Mouse (Mus musculus): ENCODE data around the gene Plod3. TPM values are rescaled to one million over a fixed set of nuclear protein-coding genes. Genes with fewer than 3 reads are reported as not detected.
A peak's percentile ranks its signal among the peaks of the same experiment; 100 is the strongest.

Gene Plod3
- polyA plus RNA-seq, 1 experiment from 2014 or later, result 44.4 TPM

GRCm38 (mm10) chr5:137039453-137039852 is 52.6 kb downstream of the Plod3 start:
- H3K9me3 ChIP-seq (ENCODE audit: control insufficient read depth, low read length), result no peaks in the 10 kb centered on the region
- no peaks in the 10 kb centered on the region for H3K27me3 ChIP-seq (replicated peaks; ENCODE audit: control insufficient read depth, insufficient read depth, low read length)
- peak; percentile 65 for ATAC-seq
- no peak overlapping the region for H3K4me3 ChIP-seq (ENCODE audit: low read length)
- 81% methylated on average over 10 of the region's 10 CpGs for WGBS
- H3K4me1 ChIP-seq (ENCODE audit: control insufficient read depth, insufficient read depth, low read length), result no peaks in the 10 kb centered on the region
- H3K36me3 ChIP-seq (ENCODE audit: control insufficient read depth, insufficient read depth, low read length), result peaks cover 35% of the 10 kb centered on the region
- H3K4me2 ChIP-seq (ENCODE audit: low read depth, low read length), result no peak overlapping the region
- no peak overlapping the region for H3K27ac ChIP-seq (ENCODE audit: low read length)
- no peak overlapping the region for H3K9ac ChIP-seq (ENCODE audit: low read depth, low read length)

GRCm38 (mm10) chr5:137041442-137041841 is 54.6 kb downstream of the Plod3 start:
- peaks cover 35% of the 10 kb centered on the region for H3K36me3 ChIP-seq (ENCODE audit: control insufficient read depth, insufficient read depth, low read length)
- WGBS, result 91% methylated on average over 10 of the region's 10 CpGs
- H3K27ac ChIP-seq (ENCODE audit: low read length), result no peak overlapping the region
- no peak overlapping the region for H3K9ac ChIP-seq (ENCODE audit: low read depth, low read length)
- H3K4me3 ChIP-seq (ENCODE audit: low read length), result no peak overlapping the region
- H3K9me3 ChIP-seq (ENCODE audit: control insufficient read depth, low read length), result no peaks in the 10 kb centered on the region
- ATAC-seq, result no peak
- H3K4me1 ChIP-seq (ENCODE audit: control insufficient read depth, insufficient read depth, low read length), result peaks cover 7% of the 10 kb centered on the region; the same call in 1 of the 2 replicates
- no peak overlapping the region for H3K4me2 ChIP-seq (ENCODE audit: low read depth, low read length)
- no peaks in the 10 kb centered on the region for H3K27me3 ChIP-seq (replicated peaks; ENCODE audit: control insufficient read depth, insufficient read depth, low read length)

GRCm38 (mm10) chr5:137043997-137044396 is 57.2 kb downstream of the Plod3 start:
- H3K27ac ChIP-seq (ENCODE audit: low read length), result no peak overlapping the region
- H3K36me3 ChIP-seq (ENCODE audit: control insufficient read depth, insufficient read depth, low read length), result peaks cover 21% of the 10 kb centered on the region
- WGBS, result 93% methylated on average over 7 of the region's 7 CpGs
- no peak for ATAC-seq
- no peak overlapping the region for H3K4me3 ChIP-seq (ENCODE audit: low read length)
- no peaks in the 10 kb centered on the region for H3K27me3 ChIP-seq (replicated peaks; ENCODE audit: control insufficient read depth, insufficient read depth, low read length)
- no peak overlapping the region for H3K9ac ChIP-seq (ENCODE audit: low read depth, low read length)
- no peaks in the 10 kb centered on the region for H3K9me3 ChIP-seq (ENCODE audit: control insufficient read depth, low read length)
- no peak overlapping the region for H3K4me2 ChIP-seq (ENCODE audit: low read depth, low read length)
- peaks cover 7% of the 10 kb centered on the region; the same call in 1 of the 2 replicates for H3K4me1 ChIP-seq (ENCODE audit: control insufficient read depth, insufficient read depth, low read length)

GRCm38 (mm10) chr5:137045402-137046323 is 58.8 kb downstream of the Plod3 start, which contains the start of gene Ap1s1:
TSS of gene Ap1s1 (minus strand) at chr5:137046135.
- Histone ChIP-seq H3K9ac (ENCODE audit: low read depth, low read length) (peak within 1 kb of the TSS; percentile 74), H3K27me3 (replicated peaks; ENCODE audit: control insufficient read depth, insufficient read depth, low read length) (no peaks in the 10 kb centered on the region), H3K27ac (ENCODE audit: low read length) (peak within 1 kb of the TSS; percentile 86), H3K36me3 (ENCODE audit: control insufficient read depth, insufficient read depth, low read length) (peaks cover 14% of the 10 kb centered on the region; the same call in 1 of the 2 replicates), H3K4me3 (ENCODE audit: low read length) (peak within 1 kb of the TSS; percentile 83), H3K4me2 (ENCODE audit: low read depth, low read length) (peak within 1 kb of the TSS; percentile 82), H3K9me3 (ENCODE audit: control insufficient read depth, low read length) (no peaks in the 10 kb centered on the region), H3K4me1 (ENCODE audit: control insufficient read depth, insufficient read depth, low read length) (peaks cover 7% of the 10 kb centered on the region; the same call in 1 of the 2 replicates)
- WGBS, result under 1% methylated on average over 48 of the region's 48 CpGs
- peak; percentile 94 for ATAC-seq

MicroRNAs within 50 kb of the gene (microRNA counts, 519-probe panel; counts per million panel counts)
- microRNA mmu-miR-702, result 35.7 counts per million

Small RNAs within 50 kb of the gene (microRNA-seq; reads per million reads assigned to microRNA genes)
- gene Mir702, result 22.8 reads per million, percentile 31 among the genes with 10 or more reads in this experiment

Other genes starting within 250 kb of the Plod3 start
- 5.5 and 6.8 TPM in 2 replicates for gene Col26a1, start 103.8 kb upstream of the Plod3 start, polyA plus RNA-seq (2015; fragmentation: Nextera tagmentation; extraction: Ambion mirVana)
- gene Ift22, start 78.9 kb upstream of the Plod3 start, polyA plus RNA-seq (2015; fragmentation: Nextera tagmentation; extraction: Ambion mirVana), result 43.2 and 52.4 TPM in 2 replicates
- gene Fis1, start 33.7 kb upstream of the Plod3 start, polyA plus RNA-seq (2015; fragmentation: Nextera tagmentation; extraction: Ambion mirVana), result 271 and 281 TPM in 2 replicates
- 34.8 and 36.6 TPM in 2 replicates for gene Cldn15, start 20.4 kb upstream of the Plod3 start, polyA plus RNA-seq (2015; fragmentation: Nextera tagmentation; extraction: Ambion mirVana)
- 114 and 120 TPM in 2 replicates for gene Znhit1, start 1.0 kb downstream of the Plod3 start, polyA plus RNA-seq (2015; fragmentation: Nextera tagmentation; extraction: Ambion mirVana)
- gene Vgf, start 39.4 kb downstream of the Plod3 start, polyA plus RNA-seq (2015; fragmentation: Nextera tagmentation; extraction: Ambion mirVana), result 0.50 and 0.64 TPM in 2 replicates
- gene Ap1s1, start 59.1 kb downstream of the Plod3 start, polyA plus RNA-seq (2015; fragmentation: Nextera tagmentation; extraction: Ambion mirVana), result 284 and 285 TPM in 2 replicates
- gene Serpine1, start 85.2 kb downstream of the Plod3 start, polyA plus RNA-seq (2015; fragmentation: Nextera tagmentation; extraction: Ambion mirVana), result 0.24 and 0.29 TPM in 2 replicates
- gene Trim56, start 129.2 kb downstream of the Plod3 start, polyA plus RNA-seq (2015; fragmentation: Nextera tagmentation; extraction: Ambion mirVana), result 5.5 and 6.5 TPM in 2 replicates
- gene Muc3, start 162.3 kb downstream of the Plod3 start, polyA plus RNA-seq (2015; fragmentation: Nextera tagmentation; extraction: Ambion mirVana), result 5.6 and 6.1 TPM in 2 replicates
- 25.3 and 31.7 TPM in 2 replicates for gene Muc3a, start 225.4 kb downstream of the Plod3 start, polyA plus RNA-seq (2015; fragmentation: Nextera tagmentation; extraction: Ambion mirVana)

Data from intestine, embryonic 16.5 days (tissue).